Mouse (Mus musculus): Measurements from ENCODE around the gene Ccna1.
A peak's percentile ranks its signal among the peaks of the same experiment; 100 is the strongest.

Ccna1 gene

GRCm38 (mm10) chr3:55064396-55064795 is 9.1 kb upstream of the Ccna1 start:
- peak; percentile 82 for DNase-seq

- no peak for DNase-seq
Observed at GRCm38 (mm10) chr3:55062653-55063052, 7.4 kb upstream of the Ccna1 start.

- DNase-seq = no peak
Observed at GRCm38 (mm10) chr3:55056376-55056775, 1.1 kb upstream of the Ccna1 start.

GRCm38 (mm10) chr3:55055747-55056120 is 433 bp upstream of the Ccna1 start:
- DNase-seq = no peak

GRCm38 (mm10) chr3:55054231-55054630 is 1.1 kb downstream of the Ccna1 start:
- DNase-seq = no peak

- DNase-seq = peak; percentile 8
Observed at GRCm38 (mm10) chr3:55044601-55045370, 10.5 kb downstream of the Ccna1 start.

- DNase-seq = no peak
Observed at GRCm38 (mm10) chr3:55037608-55038007, 17.7 kb downstream of the Ccna1 start.

GRCm38 (mm10) chr3:55027271-55027840 is 27.9 kb downstream of the Ccna1 start:
- DNase-seq = peak; percentile 17

- no peak for DNase-seq
Observed at GRCm38 (mm10) chr3:55025502-55025901, 29.8 kb downstream of the Ccna1 start.

GRCm38 (mm10) chr3:55023347-55023746 is 32.0 kb downstream of the Ccna1 start:
- no peak for DNase-seq

- no peak for DNase-seq
Observed at GRCm38 (mm10) chr3:55022247-55022646, 33.1 kb downstream of the Ccna1 start.

- no peak for DNase-seq
Observed at GRCm38 (mm10) chr3:55012536-55012935, 42.8 kb downstream of the Ccna1 start.

GRCm38 (mm10) chr3:55011681-55012080 is 43.6 kb downstream of the Ccna1 start:
- DNase-seq = peak; percentile 7

GRCm38 (mm10) chr3:55008965-55009741 is 46.1 kb downstream of the Ccna1 start:
- no peak for DNase-seq

- no peak for DNase-seq
Observed at GRCm38 (mm10) chr3:55004036-55004435, 51.3 kb downstream of the Ccna1 start.

- no peak for DNase-seq
Observed at GRCm38 (mm10) chr3:55001677-55002076, 53.6 kb downstream of the Ccna1 start.
